Mouse (Mus musculus) limb, embryonic 12.5 days (tissue): ENCODE results near the gene 1110008P14Rik. TPM values are rescaled to one million over a fixed set of nuclear protein-coding genes. Genes with fewer than 3 reads are reported as not detected.

Experiments used
- ATAC-seq: fragments of 200-750 bp; cut with Nextera tagmentation; 2 replicates; pipeline ENCODE4 v1.8.0; 2017; ENCODE audit warnings: low read depth, moderate TSS enrichment; ENCODE audit not compliant: insufficient number of reproducible peaks, insufficient read depth, low FRiP score, low TSS enrichment
- H3K27ac ChIP-seq: fragments of 300-500 bp; sonication (generic); 2 replicates; pipeline ENCODE4 v1.5.1; 2016; ENCODE audit warnings: mild to moderate bottlenecking, moderate library complexity
- H3K27me3 ChIP-seq: fragments of 300-500 bp; sonication (generic); 2 replicates; pipeline ENCODE4 v1.6.1; 2016; ENCODE audit warnings: mild to moderate bottlenecking, moderate library complexity
- H3K36me3 ChIP-seq: fragments of 300-500 bp; sonication (generic); 2 replicates; pipeline ENCODE4 v1.6.1; 2016; ENCODE audit warnings: mild to moderate bottlenecking, moderate library complexity
- H3K4me1 ChIP-seq: fragments of 300-500 bp; sonication (generic); replicated peaks from 2 replicates; pipeline ENCODE4 v1.6.1; 2016
- H3K4me2 ChIP-seq: fragments of 300-500 bp; sonication (generic); 2 replicates; pipeline ENCODE4 v1.6.1; 2016; ENCODE audit warnings: mild to moderate bottlenecking, moderate library complexity
- H3K4me3 ChIP-seq: fragments of 300-500 bp; sonication (generic); replicated peaks from 2 replicates; pipeline ENCODE4 v1.5.1; 2016; ENCODE audit warnings: mild to moderate bottlenecking
- H3K9ac ChIP-seq: fragments of 300-500 bp; sonication (generic); replicated peaks from 2 replicates; pipeline ENCODE4 v1.6.1; 2016; ENCODE audit warnings: mild to moderate bottlenecking, moderate library complexity
- H3K9me3 ChIP-seq: fragments of 300-500 bp; sonication (generic); 2 replicates; pipeline ENCODE4 v1.6.1; 2016; ENCODE audit warnings: mild to moderate bottlenecking, moderate library complexity
- WGBS: fragments of 180-500 bp; shearing (Covaris S2); methylation state at CpG from one replicate; pipeline ENCODE4 v1.1.7; 2016; 5-methylcytosine and 5-hydroxymethylcytosine counted together
- polyA plus RNA-seq: library from polyadenylated mRNA; unstranded; fragments of >200 nt; fragmentation: Nextera tagmentation; extraction: Ambion mirVana; gene quantifications from 2 replicates; pipeline ENCODE4 v1.2.1, GENCODE M21; 2016

The 1110008P14Rik gene
- 44.3 and 45.8 TPM in 2 replicates for polyA plus RNA-seq

- no peaks in the 10 kb centered on the region for H3K9me3 ChIP-seq
- H3K4me3 ChIP-seq = peak within 1 kb of the TSS; percentile 69
- H3K9ac ChIP-seq = peak within 1 kb of the TSS; percentile 60
- peaks cover 32% of the 10 kb centered on the region for H3K36me3 ChIP-seq
- 0 out of 2 replicates have a peak within 1 kb of the TSS, but pooled peaks have one; percentile 1 for H3K27ac ChIP-seq
- under 1% methylated on average over 47 of the region's 47 CpGs for WGBS
- peaks cover 6% of the 10 kb centered on the region for H3K4me1 ChIP-seq
- H3K27me3 ChIP-seq = peaks cover 20% of the 10 kb centered on the region
- H3K4me2 ChIP-seq = peak within 1 kb of the TSS; percentile 98
- peak; percentile 81 for ATAC-seq
Measured at GRCm38 (mm10) chr2:32381775-32382223, at the start of gene 1110008P14Rik. TSS of gene 1110008P14Rik (minus strand) at chr2:32381938.

- H3K27me3 ChIP-seq = no peaks in the 10 kb centered on the region
- peak overlapping the region; percentile 80 for H3K27ac ChIP-seq
- peak; percentile 93 for ATAC-seq
- H3K4me1 ChIP-seq = peaks cover 37% of the 10 kb centered on the region
- peak overlapping the region; percentile 88 for H3K4me2 ChIP-seq
- H3K36me3 ChIP-seq = peaks cover 9% of the 10 kb centered on the region; the same call in 1 of the 2 replicates
- H3K9ac ChIP-seq = peak overlapping the region; percentile 69
- WGBS = 7% methylated on average over 18 of the region's 18 CpGs
- H3K9me3 ChIP-seq = no peaks in the 10 kb centered on the region
- H3K4me3 ChIP-seq = peak overlapping the region; percentile 49
Measured at GRCm38 (mm10) chr2:32430701-32431676, 49.3 kb upstream of the 1110008P14Rik start.

- Histone ChIP-seq H3K4me2 (peak overlapping the region; percentile 88; the same call in 1 of the 2 replicates), H3K9me3 (no peaks in the 10 kb centered on the region), H3K27ac (peak overlapping the region; percentile 79; the same call in 1 of the 2 replicates), H3K36me3 (peaks cover 9% of the 10 kb centered on the region; the same call in 1 of the 2 replicates), H3K4me1 (peaks cover 52% of the 10 kb centered on the region), H3K9ac (no peak overlapping the region), H3K4me3 (no peak overlapping the region), H3K27me3 (no peaks in the 10 kb centered on the region)
- no peak for ATAC-seq
- WGBS = 79% methylated on average over 4 of the region's 4 CpGs
Measured at GRCm38 (mm10) chr2:32429215-32429891, 47.6 kb upstream of the 1110008P14Rik start.

GRCm38 (mm10) chr2:32428262-32428722 lies 46.6 kb upstream of the 1110008P14Rik start:
- H3K27me3 ChIP-seq = no peaks in the 10 kb centered on the region
- ATAC-seq = 0 out of 2 replicates have a peak, but pooled peaks have one; percentile 4
- no peak overlapping the region for H3K9ac ChIP-seq
- peaks cover 9% of the 10 kb centered on the region; the same call in 1 of the 2 replicates for H3K36me3 ChIP-seq
- H3K4me1 ChIP-seq = peaks cover 61% of the 10 kb centered on the region
- no peak overlapping the region for H3K4me3 ChIP-seq
- WGBS = 52% methylated on average over 8 of the region's 8 CpGs
- peak overlapping the region; percentile 79 for H3K27ac ChIP-seq
- H3K4me2 ChIP-seq = peak overlapping the region; percentile 34
- H3K9me3 ChIP-seq = no peaks in the 10 kb centered on the region

GRCm38 (mm10) chr2:32427720-32428119 lies 46.0 kb upstream of the 1110008P14Rik start:
- Histone ChIP-seq H3K4me1 (peaks cover 67% of the 10 kb centered on the region), H3K36me3 (peaks cover 9% of the 10 kb centered on the region; the same call in 1 of the 2 replicates), H3K4me2 (0 out of 2 replicates have a peak overlapping the region, but pooled peaks have one; percentile 34), H3K9me3 (no peaks in the 10 kb centered on the region), H3K4me3 (no peak overlapping the region), H3K27me3 (no peaks in the 10 kb centered on the region), H3K9ac (no peak overlapping the region), H3K27ac (peak overlapping the region; percentile 79; the same call in 1 of the 2 replicates)
- no peak for ATAC-seq
- 72% methylated on average over 5 of the region's 5 CpGs for WGBS

- H3K27ac ChIP-seq = no peak overlapping the region
- H3K9me3 ChIP-seq = no peaks in the 10 kb centered on the region
- 83% methylated on average over 1 of the region's 1 CpGs for WGBS
- no peak for ATAC-seq
- H3K4me1 ChIP-seq = peaks cover 66% of the 10 kb centered on the region
- no peak overlapping the region for H3K9ac ChIP-seq
- H3K36me3 ChIP-seq = peaks cover 10% of the 10 kb centered on the region; the same call in 1 of the 2 replicates
- no peaks in the 10 kb centered on the region for H3K27me3 ChIP-seq
- no peak overlapping the region for H3K4me2 ChIP-seq
- H3K4me3 ChIP-seq = no peak overlapping the region
Measured at GRCm38 (mm10) chr2:32426141-32426540, 44.4 kb upstream of the 1110008P14Rik start.

GRCm38 (mm10) chr2:32425568-32425967 lies 43.8 kb upstream of the 1110008P14Rik start:
- Histone ChIP-seq H3K4me2 (no peak overlapping the region), H3K9me3 (no peaks in the 10 kb centered on the region), H3K4me3 (no peak overlapping the region), H3K4me1 (peaks cover 64% of the 10 kb centered on the region), H3K36me3 (peaks cover 16% of the 10 kb centered on the region; the same call in 1 of the 2 replicates), H3K9ac (no peak overlapping the region), H3K27ac (0 out of 2 replicates have a peak overlapping the region, but pooled peaks have one; percentile 73), H3K27me3 (no peaks in the 10 kb centered on the region)
- WGBS = 79% methylated on average over 5 of the region's 5 CpGs
- no peak for ATAC-seq

- Histone ChIP-seq H3K4me3 (no peak overlapping the region), H3K4me1 (peaks cover 57% of the 10 kb centered on the region)
Measured at GRCm38 (mm10) chr2:32424796-32425195, 43.1 kb upstream of the 1110008P14Rik start.

GRCm38 (mm10) chr2:32423481-32424331 lies 42.0 kb upstream of the 1110008P14Rik start:
- no peaks in the 10 kb centered on the region for H3K27me3 ChIP-seq
- peak overlapping the region; percentile 40 for H3K4me3 ChIP-seq
- peak overlapping the region; percentile 13 for H3K9ac ChIP-seq
- H3K9me3 ChIP-seq = no peaks in the 10 kb centered on the region
- WGBS = under 1% methylated on average over 14 of the region's 14 CpGs
- H3K27ac ChIP-seq = peak overlapping the region; percentile 73
- H3K4me1 ChIP-seq = peaks cover 46% of the 10 kb centered on the region
- peak overlapping the region; percentile 75 for H3K4me2 ChIP-seq
- H3K36me3 ChIP-seq = peaks cover 34% of the 10 kb centered on the region
- peak; percentile 92 for ATAC-seq

More at GRCm38 (mm10) chr2:32424796-32425195, 43.1 kb upstream of the 1110008P14Rik start:
- Histone ChIP-seq H3K27me3 (no peaks in the 10 kb centered on the region), H3K4me2 (no peak overlapping the region), H3K9ac (no peak overlapping the region), H3K9me3 (no peaks in the 10 kb centered on the region), H3K27ac (peak overlapping the region; percentile 73), H3K36me3 (peaks cover 23% of the 10 kb centered on the region)
- 41% methylated on average over 3 of the region's 3 CpGs for WGBS
- no peak for ATAC-seq

- H3K36me3 ChIP-seq = peaks cover 53% of the 10 kb centered on the region
- WGBS = 88% methylated on average over 6 of the region's 6 CpGs
- no peak overlapping the region for H3K9ac ChIP-seq
- H3K9me3 ChIP-seq = no peaks in the 10 kb centered on the region
- no peak overlapping the region for H3K27ac ChIP-seq
- H3K27me3 ChIP-seq = no peaks in the 10 kb centered on the region
- peaks cover 33% of the 10 kb centered on the region for H3K4me1 ChIP-seq
- no peak overlapping the region for H3K4me2 ChIP-seq
- ATAC-seq = no peak
- no peak overlapping the region for H3K4me3 ChIP-seq
Measured at GRCm38 (mm10) chr2:32421851-32422251, 40.1 kb upstream of the 1110008P14Rik start.
